Mouse (Mus musculus): ENCODE measurements around the gene Gnb2. TPM values are rescaled to one million over a fixed set of nuclear protein-coding genes. Genes with fewer than 3 reads are reported as not detected.

Gnb2 gene
- polyA plus RNA-seq, 1 experiment from 2014 or later, result 294 TPM

DNA sequence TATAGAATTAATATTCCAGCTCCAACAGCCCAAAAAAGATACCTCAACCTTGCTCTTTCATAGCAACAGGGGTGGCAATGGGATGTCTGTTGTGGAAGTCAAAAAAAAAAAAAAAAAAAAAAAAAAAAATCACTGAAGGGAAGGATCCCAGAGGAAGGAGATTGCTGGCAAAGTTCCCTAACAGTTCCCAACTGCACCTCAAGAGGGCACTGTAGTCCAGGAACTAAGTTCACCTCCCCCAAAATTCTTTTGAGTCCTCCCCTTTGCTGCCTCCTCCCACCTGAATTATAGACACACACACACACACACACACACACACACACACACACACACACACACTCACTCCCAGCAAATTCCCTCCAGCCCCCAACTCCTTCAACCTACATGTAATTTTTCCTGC, 52.2 kb downstream of the Gnb2 start:
- H3K4me1 ChIP-seq, result peaks cover 14% of the 10 kb centered on the region
- DNase-seq (ENCODE audit: low spot score), result peak; percentile 76
- no peaks in the 10 kb centered on the region for H3K36me3 ChIP-seq
- H3K27me3 ChIP-seq (ENCODE audit: insufficient read depth, poor library complexity, severe bottlenecking), result peaks cover 34% of the 10 kb centered on the region
- no peak overlapping the region for H3K4me3 ChIP-seq
- H3K27ac ChIP-seq, result no peak overlapping the region
- H3K9me3 ChIP-seq, result no peaks in the 10 kb centered on the region

Small RNAs within 50 kb of the gene (microRNA-seq; reads per million reads assigned to microRNA genes)
- not detected for gene Mir6418

Other genes starting within 250 kb of the Gnb2 start
- gene Ache, start 246.0 kb downstream of the Gnb2 start, polyA plus RNA-seq (2016; fragmentation: Nextera tagmentation; extraction: Ambion mirVana), result 10.7 and 24.1 TPM in 2 replicates
- gene Ufsp1, start 238.9 kb downstream of the Gnb2 start, polyA plus RNA-seq (2016; fragmentation: Nextera tagmentation; extraction: Ambion mirVana), result 11.1 and 12.3 TPM in 2 replicates
- gene Srrt, start 225.8 kb downstream of the Gnb2 start, polyA plus RNA-seq (2016; fragmentation: Nextera tagmentation; extraction: Ambion mirVana), result 124 and 147 TPM in 2 replicates
- gene Trip6, start 219.1 kb downstream of the Gnb2 start, polyA plus RNA-seq (2016; fragmentation: Nextera tagmentation; extraction: Ambion mirVana), result 55.6 and 62.2 TPM in 2 replicates
- gene Slc12a9, start 199.9 kb downstream of the Gnb2 start, polyA plus RNA-seq (2016; fragmentation: Nextera tagmentation; extraction: Ambion mirVana), result 10.6 and 12.0 TPM in 2 replicates
- 36.4 and 42.5 TPM in 2 replicates for gene Ephb4, start 183.4 kb downstream of the Gnb2 start, polyA plus RNA-seq (2016; fragmentation: Nextera tagmentation; extraction: Ambion mirVana)
- 0.04 and 0.25 TPM in 2 replicates for gene Zan, start 56.4 kb downstream of the Gnb2 start, polyA plus RNA-seq (2016; fragmentation: Nextera tagmentation; extraction: Ambion mirVana)
- 50.6 and 56.6 TPM in 2 replicates for gene Pop7, start 31.0 kb downstream of the Gnb2 start, polyA plus RNA-seq (2016; fragmentation: Nextera tagmentation; extraction: Ambion mirVana)
- gene Gigyf1, start 15.0 kb downstream of the Gnb2 start, polyA plus RNA-seq (2016; fragmentation: Nextera tagmentation; extraction: Ambion mirVana), result 8.0 and 10.8 TPM in 2 replicates
- gene Epo, start 268 bp downstream of the Gnb2 start, polyA plus RNA-seq (2016; fragmentation: Nextera tagmentation; extraction: Ambion mirVana), result 0.28 and 2.3 TPM in 2 replicates
- 0.07 TPM in 1 of 2 replicates, not detected in the other for gene Actl6b, start 20.0 kb upstream of the Gnb2 start, polyA plus RNA-seq (2016; fragmentation: Nextera tagmentation; extraction: Ambion mirVana)
- gene Tfr2, start 36.3 kb upstream of the Gnb2 start, polyA plus RNA-seq (2016; fragmentation: Nextera tagmentation; extraction: Ambion mirVana), result 4.0 and 4.9 TPM in 2 replicates
- 14.3 and 16.0 TPM in 2 replicates for gene Mospd3, start 67.5 kb upstream of the Gnb2 start, polyA plus RNA-seq (2016; fragmentation: Nextera tagmentation; extraction: Ambion mirVana)
- 114 and 137 TPM in 2 replicates for gene Pcolce, start 80.3 kb upstream of the Gnb2 start, polyA plus RNA-seq (2016; fragmentation: Nextera tagmentation; extraction: Ambion mirVana)
- 0.28 and 0.31 TPM in 2 replicates for gene Fbxo24, start 95.5 kb upstream of the Gnb2 start, polyA plus RNA-seq (2016; fragmentation: Nextera tagmentation; extraction: Ambion mirVana)
- gene Lrch4, start 95.6 kb upstream of the Gnb2 start, polyA plus RNA-seq (2016; fragmentation: Nextera tagmentation; extraction: Ambion mirVana), result 23.3 and 23.7 TPM in 2 replicates
- 7.7 and 9.8 TPM in 2 replicates for gene Gm20605, start 95.7 kb upstream of the Gnb2 start, polyA plus RNA-seq (2016; fragmentation: Nextera tagmentation; extraction: Ambion mirVana)
- gene Sap25, start 107.8 kb upstream of the Gnb2 start, polyA plus RNA-seq (2016; fragmentation: Nextera tagmentation; extraction: Ambion mirVana), result 4.8 and 6.4 TPM in 2 replicates
- 0.60 and 0.74 TPM in 2 replicates for gene Irs3, start 112.2 kb upstream of the Gnb2 start, polyA plus RNA-seq (2016; fragmentation: Nextera tagmentation; extraction: Ambion mirVana)
- gene Agfg2, start 151.2 kb upstream of the Gnb2 start, polyA plus RNA-seq (2016; fragmentation: Nextera tagmentation; extraction: Ambion mirVana), result 31.9 and 34.0 TPM in 2 replicates
- gene Nyap1, start 208.1 kb upstream of the Gnb2 start, polyA plus RNA-seq (2016; fragmentation: Nextera tagmentation; extraction: Ambion mirVana), result 1.4 TPM in 2 replicates
- gene Tsc22d4, start 212.2 kb upstream of the Gnb2 start, polyA plus RNA-seq (2016; fragmentation: Nextera tagmentation; extraction: Ambion mirVana), result 147 and 165 TPM in 2 replicates
- 31.3 and 49.2 TPM in 2 replicates for gene Ppp1r35, start 245.3 kb upstream of the Gnb2 start, polyA plus RNA-seq (2016; fragmentation: Nextera tagmentation; extraction: Ambion mirVana)

Measured in heart, embryonic 10.5 days (tissue).